Mouse (Mus musculus) T-helper 17 cell (primary cell): ENCODE data around the gene Ilkap.

Experiments
- in situ Hi-C, 2 experiments: fragments of 300-600 bp; cut with MboI, MseI; formaldehyde crosslinking; loops; 1 replicate in 1 of 2; 2 replicates in 1 of 2; pipeline ENCODE4 v1.15.1; 2025; ENCODE audit warnings: high pct_unique_total_duplicates in 2 of 2

The Ilkap gene

DNA sequence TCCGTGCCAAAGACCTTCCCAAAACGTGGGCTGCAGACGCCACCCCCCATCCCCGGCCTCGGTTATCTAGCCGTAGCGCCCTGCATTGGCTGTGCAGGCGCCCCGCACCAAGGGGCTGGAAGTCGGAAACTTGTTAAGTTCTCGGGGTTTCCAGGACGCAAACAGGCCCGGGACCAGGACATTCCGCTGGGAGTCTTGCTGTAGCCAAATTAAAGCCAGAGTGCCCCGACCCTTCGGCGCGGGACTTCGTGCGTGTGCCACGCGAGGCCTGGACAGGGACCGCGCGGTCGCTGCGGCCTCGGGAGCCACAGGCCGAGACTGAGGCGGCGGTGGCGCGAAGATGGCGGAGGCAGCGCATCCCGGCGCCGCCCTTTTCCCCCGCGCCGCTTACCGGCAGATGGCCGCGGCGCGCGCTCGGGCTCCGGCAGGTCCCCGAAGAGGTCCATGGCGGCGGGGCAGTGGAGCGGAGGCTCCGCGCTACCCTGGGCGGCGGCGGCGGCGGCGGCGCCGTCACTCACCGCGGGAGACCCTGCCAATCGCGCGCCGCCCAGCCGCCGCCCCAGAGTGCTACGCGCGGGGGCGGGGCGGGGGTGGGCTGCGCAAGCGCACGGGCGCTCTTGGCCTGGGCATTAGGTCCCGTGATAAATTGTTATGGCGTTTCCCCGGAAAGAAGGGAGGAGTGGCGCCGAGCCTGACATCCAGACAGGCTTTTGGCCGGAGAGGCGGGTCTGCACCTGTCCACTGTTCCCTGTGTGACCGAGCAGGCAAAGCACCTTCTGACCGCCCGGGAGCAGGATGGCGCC is at the start of gene Ilkap:
Gene Ilkap (minus strand): TSS at position 556 of the 803 bp plus-strand sequence.
- in situ Hi-C loops, result no loop called here

- in situ Hi-C loops, result loop anchor here in 1 of 2 experiments (10.0 kb wide), 1 partner anchor 958 kb away; no protein-coding TSS in a partner anchor
These were observed 47.9 kb upstream of the Ilkap start for GRCm38 (mm10) chr1:91446511-91446910.

DNA sequence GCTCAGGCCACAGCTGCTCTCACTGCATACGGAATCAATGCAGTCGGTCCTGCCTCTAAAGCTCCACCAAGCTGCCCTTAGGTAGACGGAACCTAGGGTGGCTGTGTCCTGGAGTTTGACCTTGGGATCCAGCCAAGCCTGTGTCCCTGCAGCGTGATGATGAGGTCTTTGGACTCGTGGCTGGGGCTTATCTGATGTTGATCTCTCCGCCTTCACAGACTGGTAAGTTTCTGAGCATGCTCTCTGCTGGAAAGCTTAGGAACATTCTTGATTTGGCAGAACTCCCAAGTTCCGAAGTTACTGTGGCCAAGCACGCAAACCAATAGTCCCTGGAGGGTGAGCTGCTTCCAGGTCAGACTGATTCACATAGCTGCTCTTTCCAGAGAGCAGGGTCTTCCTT is 47.4 kb upstream of the Ilkap start:
- in situ Hi-C loops, result loop anchor here in 1 of 2 experiments (10.0 kb wide), 1 partner anchor 959 kb away; no protein-coding TSS in a partner anchor

- in situ Hi-C loops, result loop anchor here in 1 of 2 experiments (10.0 kb wide), 1 partner anchor 960 kb away; no protein-coding TSS in a partner anchor
These were observed 46.5 kb upstream of the Ilkap start for GRCm38 (mm10) chr1:91444841-91445830.

DNA sequence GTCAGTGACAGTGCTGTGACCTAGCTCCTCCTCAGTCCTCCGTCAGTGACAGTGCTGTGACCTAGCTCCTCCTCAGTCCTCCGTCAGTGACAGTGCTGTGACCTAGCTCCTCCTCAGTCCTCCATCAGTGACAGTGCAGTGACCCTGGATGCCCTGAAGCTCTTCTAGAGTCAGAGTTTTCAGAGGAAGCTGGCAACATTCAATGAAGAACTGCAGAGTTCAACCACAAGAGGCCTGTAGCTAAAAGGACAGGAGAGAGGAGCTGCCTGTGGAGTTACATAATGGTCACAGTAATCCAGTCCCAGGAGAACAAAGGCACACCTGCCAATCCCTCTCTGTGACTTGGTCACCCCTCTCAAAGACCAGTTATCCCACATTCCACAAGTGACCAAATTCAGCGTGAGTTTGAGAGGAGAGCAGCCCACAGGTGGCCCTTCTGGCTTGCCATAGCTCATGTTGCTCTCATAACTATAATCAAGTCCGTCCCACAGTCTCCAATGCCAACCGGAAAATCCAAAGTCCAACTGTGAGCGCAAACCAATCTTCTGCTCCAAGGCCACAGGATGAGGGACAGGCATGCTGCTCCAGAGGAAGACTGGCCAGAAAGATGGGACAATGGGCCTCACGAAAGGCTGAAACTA is 43.9 kb upstream of the Ilkap start:
- in situ Hi-C loops, result loop anchor here in 1 of 2 experiments (10.0 kb wide), 1 partner anchor 962 kb away; no protein-coding TSS in a partner anchor

- in situ Hi-C loops, result loop anchor here in 1 of 2 experiments (10.0 kb wide), 1 partner anchor 963 kb away; no protein-coding TSS in a partner anchor
These were observed 43.2 kb upstream of the Ilkap start for GRCm38 (mm10) chr1:91441855-91442254.

- in situ Hi-C loops, result loop anchor here in 1 of 2 experiments (5.0 to 10.0 kb wide), 2 partner anchors 48 to 965 kb away; no protein-coding TSS in a partner anchor
These were observed 41.2 kb upstream of the Ilkap start for GRCm38 (mm10) chr1:91439776-91440175.

- in situ Hi-C loops, result loop anchor here in 1 of 2 experiments (5.0 kb wide), 1 partner anchor 50 kb away; no protein-coding TSS in a partner anchor
These were observed 39.0 kb upstream of the Ilkap start for GRCm38 (mm10) chr1:91437573-91437972.

DNA sequence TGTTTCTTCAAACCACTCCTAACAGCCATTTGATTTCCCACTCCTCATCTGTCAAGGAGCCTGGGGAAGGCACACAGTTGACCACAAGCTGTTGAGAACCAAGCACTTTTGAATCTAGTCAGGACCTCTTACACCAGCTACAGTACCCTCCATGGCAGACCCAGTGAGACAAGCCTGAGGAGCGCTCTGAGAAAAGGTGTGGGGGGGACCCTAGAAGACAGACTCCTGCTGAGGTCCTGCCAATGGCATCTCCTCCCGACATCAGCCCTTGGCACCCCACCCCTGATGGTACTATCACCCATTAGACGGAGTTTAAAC is 38.4 kb upstream of the Ilkap start:
- in situ Hi-C loops, result loop anchor here in 1 of 2 experiments (5.0 kb wide), 1 partner anchor 50 kb away; no protein-coding TSS in a partner anchor

DNA sequence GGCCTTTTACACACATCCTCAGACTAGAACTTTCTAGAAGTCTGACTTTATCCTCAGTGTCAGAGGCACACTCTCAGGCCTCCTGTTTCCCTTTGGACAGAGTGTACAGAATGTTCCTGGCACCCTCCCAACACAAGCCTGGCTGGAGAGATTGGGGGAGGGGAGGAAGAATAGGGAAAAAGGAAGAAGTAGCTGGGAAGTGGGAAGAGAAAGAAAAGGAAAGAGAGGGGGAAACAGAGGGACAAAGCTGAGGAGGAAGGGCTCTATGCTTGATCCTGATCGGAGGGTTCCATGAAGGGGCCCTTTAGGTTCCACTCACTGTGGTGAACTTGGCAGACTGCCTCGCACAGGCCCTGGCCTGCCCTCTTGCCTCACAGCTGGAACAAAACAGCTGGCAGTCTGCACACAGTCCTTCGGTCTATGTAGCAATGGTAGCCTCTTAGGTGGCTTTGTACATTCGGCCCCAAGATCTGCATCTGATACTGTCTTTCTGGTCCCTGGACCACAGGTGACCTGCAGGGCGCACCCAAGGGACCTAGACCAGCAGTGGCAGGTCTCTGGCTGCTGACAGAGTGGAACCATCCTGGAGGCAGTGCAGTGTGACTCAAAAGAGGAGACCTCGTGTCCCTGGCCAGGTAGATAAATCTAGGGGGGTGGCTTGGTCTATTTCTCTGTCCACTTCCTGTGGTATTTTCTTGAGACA is 37.9 kb upstream of the Ilkap start:
- in situ Hi-C loops, result loop anchor here in 1 of 2 experiments (5.0 kb wide), 1 partner anchor 51 kb away; no protein-coding TSS in a partner anchor

DNA sequence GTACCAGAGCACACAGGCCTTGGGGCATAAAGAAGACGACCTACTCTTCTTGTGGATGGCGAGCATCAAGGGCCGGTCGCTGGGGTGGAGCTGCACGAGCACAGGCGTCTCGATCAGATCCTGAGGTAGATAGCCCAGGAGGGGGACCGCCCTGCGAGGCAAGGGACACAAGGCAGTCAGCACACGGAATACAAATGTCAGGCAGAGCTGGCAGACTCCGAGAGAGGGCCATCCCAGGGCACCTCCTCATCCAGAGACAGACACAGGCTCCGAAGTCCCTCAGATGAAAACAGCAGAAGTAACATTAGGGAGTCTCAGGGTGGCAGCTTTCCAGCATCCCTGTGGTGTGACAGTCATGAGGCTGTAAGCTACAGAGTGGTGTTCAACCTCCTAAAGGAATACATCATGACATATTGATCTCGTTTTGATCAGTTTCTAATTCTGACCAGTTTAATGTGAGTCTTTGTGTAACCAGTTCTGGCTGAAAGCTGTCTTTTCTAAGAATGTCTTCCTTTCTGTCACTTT is 37.1 kb upstream of the Ilkap start:
- in situ Hi-C loops, result loop anchor here in 1 of 2 experiments (5.0 kb wide), 1 partner anchor 52 kb away; no protein-coding TSS in a partner anchor

DNA sequence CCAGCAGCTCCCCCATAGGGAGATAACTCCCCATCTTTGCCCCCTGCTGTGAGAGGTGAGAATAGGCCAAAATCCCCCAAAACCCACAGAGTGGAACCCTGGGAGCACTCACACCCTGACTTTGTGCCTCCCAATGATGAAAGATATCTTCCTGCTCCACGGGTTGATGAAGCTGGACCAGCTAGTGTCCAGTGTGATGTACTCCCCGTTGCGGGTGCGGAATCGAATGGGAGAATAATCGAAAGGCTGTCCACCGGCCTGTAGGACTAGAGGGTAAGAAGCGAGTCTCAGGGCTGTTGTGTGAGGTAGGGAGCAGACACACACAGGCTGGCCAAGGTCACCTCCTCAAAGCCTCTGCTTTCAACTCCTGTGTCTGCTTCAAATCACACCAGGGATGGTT is 36.3 kb upstream of the Ilkap start:
- in situ Hi-C loops, result loop anchor here in 1 of 2 experiments (5.0 kb wide), 1 partner anchor 52 kb away; no protein-coding TSS in a partner anchor

DNA sequence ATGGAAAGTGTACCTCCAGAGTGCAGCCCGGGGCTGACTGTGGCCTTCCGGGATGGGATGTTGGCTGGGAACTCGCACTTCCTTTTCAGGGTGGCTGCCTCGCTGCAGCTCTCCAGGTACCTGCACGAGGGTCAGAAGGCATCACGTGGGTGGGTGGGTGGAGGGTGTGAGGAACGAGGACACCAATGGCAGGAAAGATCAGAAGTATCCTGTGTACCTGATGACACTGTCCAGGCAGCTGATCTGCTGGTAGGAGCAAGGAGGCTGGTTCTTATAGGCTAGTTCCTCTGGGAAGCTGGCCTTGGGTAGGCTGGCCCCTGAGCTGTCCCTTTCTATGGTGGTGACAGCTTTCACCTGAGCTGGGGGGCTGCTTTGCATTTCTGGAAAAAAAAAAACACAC is 32.1 kb upstream of the Ilkap start:
- in situ Hi-C loops, result no loop called here

DNA sequence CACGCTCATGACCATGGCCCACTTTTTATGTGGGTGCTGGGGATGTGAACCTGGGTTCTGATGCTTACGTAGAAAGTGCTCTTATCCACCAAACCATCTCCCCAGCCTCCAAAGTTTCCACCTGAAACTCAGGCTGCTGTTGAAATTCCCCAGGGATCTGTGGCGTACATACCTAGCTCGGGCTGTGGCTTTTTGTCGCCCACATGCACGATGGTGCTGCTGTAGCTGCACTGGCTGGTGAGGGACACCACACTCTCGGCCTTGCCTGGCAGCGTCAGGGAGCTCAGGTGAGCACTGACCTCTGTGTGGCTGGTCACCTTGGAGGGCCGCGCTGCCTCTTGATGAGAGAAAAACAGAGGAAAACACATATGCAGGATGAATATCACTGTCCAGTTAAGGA is 30.6 kb upstream of the Ilkap start:
- in situ Hi-C loops, result loop anchor here in 1 of 2 experiments (5.0 kb wide), 1 partner anchor 53 kb away; no protein-coding TSS in a partner anchor

- in situ Hi-C loops, result loop anchor here in 1 of 2 experiments (5.0 kb wide), 1 partner anchor 54 kb away; no protein-coding TSS in a partner anchor
These were observed 30.0 kb upstream of the Ilkap start for GRCm38 (mm10) chr1:91428614-91429013.

DNA sequence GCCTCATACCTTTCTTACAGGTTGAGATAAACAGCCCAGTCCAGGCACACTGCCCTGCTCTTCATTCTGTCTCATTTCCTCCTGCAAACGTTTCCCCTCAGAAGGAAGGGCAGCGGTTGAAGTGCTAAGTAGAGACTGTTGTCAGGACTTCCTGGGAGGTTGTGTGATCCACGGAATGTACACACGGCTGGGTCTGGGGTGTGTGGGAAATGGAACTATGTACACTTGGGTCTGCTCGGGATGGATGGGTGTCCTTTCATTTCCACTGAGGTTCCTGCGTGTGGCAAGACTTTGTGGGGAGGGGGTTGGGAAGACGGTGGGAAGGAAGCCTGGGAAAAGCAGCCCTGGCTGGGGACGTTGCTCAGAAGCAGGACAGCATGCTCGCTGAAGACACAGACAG is 27.8 kb upstream of the Ilkap start:
- in situ Hi-C loops, result loop anchor here in 1 of 2 experiments (5.0 kb wide), 1 partner anchor 56 kb away; no protein-coding TSS in a partner anchor

DNA sequence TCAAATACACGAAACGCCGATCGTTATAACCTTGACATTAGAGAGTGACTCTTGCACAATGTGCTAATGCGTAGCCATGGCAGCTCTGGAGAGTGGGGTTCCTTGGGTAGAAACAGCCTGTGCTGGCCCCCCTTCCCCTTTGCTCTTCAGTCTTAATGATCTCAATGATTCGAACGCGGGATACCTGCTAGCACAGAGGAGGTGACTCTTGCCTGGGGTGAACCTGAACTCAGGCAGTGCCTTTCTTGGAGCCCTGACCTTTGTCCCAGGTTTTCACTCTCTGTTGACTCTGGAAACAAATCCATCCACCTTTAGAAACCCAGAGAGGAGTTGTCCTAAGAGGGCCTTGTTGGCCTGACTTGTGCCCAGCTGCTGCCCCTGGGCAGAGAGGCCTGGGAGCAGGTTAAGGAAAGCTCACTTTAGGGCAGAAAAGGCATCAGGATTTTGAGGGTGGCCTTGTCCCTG is 22.0 kb upstream of the Ilkap start:
- in situ Hi-C loops, result loop anchor here in 1 of 2 experiments (25.0 kb wide), 1 partner anchor 1217 kb away; the partner anchor contains the start of genes Cops9 and Otos

- in situ Hi-C loops, result loop anchor here in 1 of 2 experiments (25.0 kb wide), 1 partner anchor 1217 kb away; the partner anchor contains the start of genes Cops9 and Otos
These were observed 21.4 kb upstream of the Ilkap start for GRCm38 (mm10) chr1:91419862-91420600.
